Mouse (Mus musculus) MEL-GATA-1-ER (cell line): ENCODE data around the gene Frmd4b.

Experiments
- DNase-seq: peaks from one replicate; pipeline ENCODE4 v3.0.0-alpha.2; 2012; ENCODE audit warnings: low read depth; ENCODE audit errors: extremely low read depth

Frmd4b gene

GRCm38 (mm10) chr6:97381275-97381674 is 236.1 kb downstream of the Frmd4b start:
- no peak for DNase-seq

- DNase-seq = no peak
Measured at GRCm38 (mm10) chr6:97370947-97371346, 246.4 kb downstream of the Frmd4b start.

GRCm38 (mm10) chr6:97370460-97370859 is 246.9 kb downstream of the Frmd4b start:
- DNase-seq = no peak

GRCm38 (mm10) chr6:97363846-97364245 is 253.5 kb downstream of the Frmd4b start:
- DNase-seq = no peak

GRCm38 (mm10) chr6:97357606-97358005 is 259.7 kb downstream of the Frmd4b start:
- peak; percentile 100 for DNase-seq

- no peak for DNase-seq
Measured at GRCm38 (mm10) chr6:97356612-97357011, 260.7 kb downstream of the Frmd4b start.

GRCm38 (mm10) chr6:97355141-97355540 is 262.2 kb downstream of the Frmd4b start:
- no peak for DNase-seq

- no peak for DNase-seq
Measured at GRCm38 (mm10) chr6:97353933-97354332, 263.4 kb downstream of the Frmd4b start.

GRCm38 (mm10) chr6:97353371-97353770 is 264.0 kb downstream of the Frmd4b start:
- DNase-seq = no peak

GRCm38 (mm10) chr6:97352505-97353154 is 264.7 kb downstream of the Frmd4b start:
- DNase-seq = no peak

GRCm38 (mm10) chr6:97349355-97350138 is 267.8 kb downstream of the Frmd4b start:
- DNase-seq = no peak

- no peak for DNase-seq
Measured at GRCm38 (mm10) chr6:97346932-97347331, 270.4 kb downstream of the Frmd4b start.

- DNase-seq = no peak
Measured at GRCm38 (mm10) chr6:97346527-97346926, 270.8 kb downstream of the Frmd4b start.

GRCm38 (mm10) chr6:97345921-97346320 is 271.4 kb downstream of the Frmd4b start:
- DNase-seq = no peak

- DNase-seq = no peak
Measured at GRCm38 (mm10) chr6:97342185-97342584, 275.2 kb downstream of the Frmd4b start.

GRCm38 (mm10) chr6:97341628-97342027 is 275.7 kb downstream of the Frmd4b start:
- no peak for DNase-seq

GRCm38 (mm10) chr6:97341148-97341547 is 276.2 kb downstream of the Frmd4b start:
- no peak for DNase-seq

GRCm38 (mm10) chr6:97340211-97340791 is 277.0 kb downstream of the Frmd4b start:
- no peak for DNase-seq

GRCm38 (mm10) chr6:97339271-97339681 is 278.1 kb downstream of the Frmd4b start:
- DNase-seq = no peak

- no peak for DNase-seq
Measured at GRCm38 (mm10) chr6:97338843-97339242, 278.5 kb downstream of the Frmd4b start.

GRCm38 (mm10) chr6:97333323-97333722 is 284.0 kb downstream of the Frmd4b start:
- DNase-seq = no peak

GRCm38 (mm10) chr6:97323951-97324350 is 293.4 kb downstream of the Frmd4b start:
- DNase-seq = no peak
